ENCODE assay signal across 19 mouse cellular contexts in the genomic region with DNA sequence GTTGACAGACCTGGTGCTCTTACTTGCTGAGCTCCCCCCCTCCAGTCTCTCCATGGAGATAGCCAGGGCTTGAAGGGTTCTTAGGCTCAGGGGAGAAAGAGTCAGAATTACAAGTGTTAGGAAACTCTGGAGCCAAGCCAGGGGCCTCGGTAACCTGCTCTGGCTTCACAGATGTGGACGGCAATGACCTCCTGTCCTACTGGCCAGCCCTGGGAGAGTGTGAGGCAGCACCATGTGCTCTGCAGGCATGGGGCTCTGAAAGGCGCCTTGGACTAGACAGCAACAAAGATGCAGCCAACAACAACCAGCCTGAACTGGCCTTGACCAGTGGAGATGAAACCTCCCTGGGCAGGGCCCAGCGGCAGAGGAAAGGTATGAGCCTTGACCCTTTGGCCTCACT. TPM values are rescaled to one million over a fixed set of nuclear protein-coding genes. Genes with fewer than 3 reads are reported as not detected.
DNase-seq lines count a peak whose midpoint lies in the region; ATAC-seq and TF ChIP-seq lines count a peak whose summit lies in the region.
"Had no signal": no experiment of that assay in that cellular context is flagged by ENCODE, and none has a peak within 500 bp of the region (broad histone marks: within the 10 kb centered on the region; RNA-seq: fewer than 3 reads in every experiment).

No protein-coding gene starts in this region.

- WGBS in kidney, embryonic 15.5 days = 69% methylated on average over 4 of the region's 4 CpGs
- 55% methylated on average over 4 of the region's 4 CpGs for WGBS in lung, postnatal 0 days

- TF ChIP-seq EP300 in lung, postnatal 0 days (IDR thresholded peaks at IDR 0.05) = no peak

- H3K4me2 ChIP-seq in kidney, embryonic 15.5 days = no peak overlapping the region
- no peak overlapping the region for H3K4me2 ChIP-seq in lung, postnatal 0 days (replicated peaks; ENCODE audit: low read depth, low read length)
- H3K4me2 ChIP-seq: heart, embryonic 11.5 days; hindbrain, embryonic 15.5 days; limb, embryonic 13.5 days; midbrain, embryonic 11.5 days; neural tube, embryonic 13.5 days had no signal

- H3K36me3 ChIP-seq in kidney, embryonic 15.5 days = no peaks in the 10 kb centered on the region
- no peaks in the 10 kb centered on the region for H3K36me3 ChIP-seq in lung, postnatal 0 days (ENCODE audit: insufficient read depth, low read length)
- H3K36me3 ChIP-seq: limb, embryonic 13.5 days had no signal

- H3K4me3 ChIP-seq in kidney, embryonic 15.5 days (replicated peaks) = no peak overlapping the region
- H3K4me3 ChIP-seq in lung, postnatal 0 days (ENCODE audit: low read depth, low read length) = no peak overlapping the region
- H3K4me3 ChIP-seq: hindbrain, embryonic 15.5 days; limb, embryonic 13.5 days; neural tube, embryonic 13.5 days had no signal

- ATAC-seq in kidney, embryonic 15.5 days (replicated peaks; ENCODE audit: low FRiP score) = no peak
- ATAC-seq in lung, postnatal 0 days = peak; percentile 63
- ATAC-seq in activated CD4-positive, CD25-positive, alpha-beta regulatory T cell, adult 4 months = no peak

- H3K9ac ChIP-seq in kidney, embryonic 15.5 days = no peak overlapping the region
- no peak overlapping the region for H3K9ac ChIP-seq in lung, postnatal 0 days (replicated peaks; ENCODE audit: low read depth)
- H3K9ac ChIP-seq: hindbrain, embryonic 15.5 days; limb, embryonic 13.5 days; neural tube, embryonic 13.5 days had no signal

- H3K27ac ChIP-seq in kidney, embryonic 15.5 days = no peak overlapping the region
- H3K27ac ChIP-seq in lung, postnatal 0 days (ENCODE audit: low read length) = no peak overlapping the region
- H3K27ac ChIP-seq: hindbrain, embryonic 15.5 days; kidney, postnatal 0 days; limb, embryonic 13.5 days; macrophage; neural tube, embryonic 13.5 days had no signal

- TF ChIP-seq CTCF in lung, postnatal 0 days (IDR thresholded peaks at IDR 0.05) = no peak

- peaks cover 7% of the 10 kb centered on the region for H3K4me1 ChIP-seq in kidney, embryonic 15.5 days
- no peaks in the 10 kb centered on the region for H3K4me1 ChIP-seq in lung, postnatal 0 days (ENCODE audit: insufficient read depth, low read depth, low read length)
- H3K4me1 ChIP-seq: hindbrain, embryonic 15.5 days; limb, embryonic 13.5 days had no signal

- no peaks in the 10 kb centered on the region for H3K9me3 ChIP-seq in kidney, embryonic 15.5 days (replicated peaks)
- H3K9me3 ChIP-seq in lung, postnatal 0 days (ENCODE audit: low read length) = no peaks in the 10 kb centered on the region
- H3K9me3 ChIP-seq: hindbrain, embryonic 15.5 days; limb, embryonic 13.5 days; neural tube, embryonic 13.5 days had no signal

- DNase-seq in kidney, adult 18-20 months = peak; percentile 32
- DNase-seq in ES-CJ7 (ENCODE audit: low read depth, low spot score) = peak; percentile 48
- peak; percentile 27 to 35 for DNase-seq in kidney, adult 8-10 months
- DNase-seq in lung, postnatal 0 days (ENCODE audit: low spot score) = peak; percentile 80
- no peak for DNase-seq in urinary bladder, postnatal 14 days (ENCODE audit: low spot score)
- no peak for DNase-seq in urinary bladder, postnatal 10 days (ENCODE audit: low spot score)
- DNase-seq: cerebellum, postnatal 25 days; gastrocnemius, postnatal 25 days; heart, postnatal 36 days; spleen, adult 18-20 months had no signal

- peaks cover 13% of the 10 kb centered on the region; the same call in 1 of the 2 replicates for H3K27me3 ChIP-seq in kidney, embryonic 15.5 days
- H3K27me3 ChIP-seq in lung, postnatal 0 days (replicated peaks; ENCODE audit: insufficient read depth, low read length) = no peaks in the 10 kb centered on the region
- H3K27me3 ChIP-seq: hindbrain, embryonic 15.5 days; neural tube, embryonic 13.5 days had no signal

RNA-seq across cellular contexts. Expression of a gene that starts 5.7 kb away (rescaled TPM):
- polyA plus RNA-seq in kidney, embryonic 15.5 days (2015; fragmentation: Nextera tagmentation; extraction: Ambion mirVana) = 11.3 and 15.2 TPM in 2 replicates
- polyA plus RNA-seq in lung, postnatal 0 days (2015; fragmentation: Nextera tagmentation; extraction: Ambion mirVana) = 8.3 and 9.7 TPM in 2 replicates
- polyA plus RNA-seq in activated CD4-positive, CD25-positive, alpha-beta regulatory T cell, adult 4 months (2017; shearing (Covaris generic)) = 1 to 10 TPM; 6.0 to 9.3 TPM

RNA-seq across cellular contexts. Expression of a gene that starts 21.3 kb away (rescaled TPM):
- 0.13 and 0.26 TPM in 2 replicates for polyA plus RNA-seq in kidney, embryonic 15.5 days (2015; fragmentation: Nextera tagmentation; extraction: Ambion mirVana)
- polyA plus RNA-seq in lung, postnatal 0 days (2015; fragmentation: Nextera tagmentation; extraction: Ambion mirVana) = 0.08 and 0.17 TPM in 2 replicates
- polyA plus RNA-seq in activated CD4-positive, CD25-positive, alpha-beta regulatory T cell, adult 4 months (2017; shearing (Covaris generic)) = not detected

RNA-seq across cellular contexts. Expression of a gene that starts 39.2 kb away (rescaled TPM):
- polyA plus RNA-seq in kidney, embryonic 15.5 days (2015; fragmentation: Nextera tagmentation; extraction: Ambion mirVana) = 12.0 and 16.3 TPM in 2 replicates
- polyA plus RNA-seq in lung, postnatal 0 days (2015; fragmentation: Nextera tagmentation; extraction: Ambion mirVana) = 10.9 and 14.2 TPM in 2 replicates
- 1 to 10 TPM; 3.9 to 7.3 TPM for polyA plus RNA-seq in activated CD4-positive, CD25-positive, alpha-beta regulatory T cell, adult 4 months (2017; shearing (Covaris generic))

Comparison
In these comparisons a context has a peak if more than half of its experiments do, and no peak if none do; other contexts are left out.
1. DNase-seq: peak in kidney, adult 18-20 months (single experiment), ES-CJ7 (single experiment), kidney, adult 8-10 months (2 of 2) and lung, postnatal 0 days (single experiment); none in urinary bladder, postnatal 14 days (single experiment) and urinary bladder, postnatal 10 days (single experiment).